Mouse (Mus musculus): ENCODE data around the gene Snx10.

GRCm38 (mm10) chr6:51581418-51581817 is 57.7 kb downstream of the Snx10 start:
- TF ChIP-seq POLR2A (IDR thresholded peaks at IDR 0.05; ENCODE audit: low read depth, low read length) (no peak), CTCF (conservative IDR thresholded peaks at IDR 0.05; ENCODE audit: insufficient read depth, insufficient read length, low read depth, low read length) (no peak)

Data from kidney, adult 2 months (tissue).